Mouse (Mus musculus) neural tube, embryonic 14.5 days (tissue): ENCODE measurements at regions not wholly inside any gene's neighbourhood (a gene's known extent, or its start where the extent isn't known, plus 50 kb on each side); places are given as distances from the start of the nearest gene placed in this dataset.

Experiments
- ATAC-seq: fragments of 200-750 bp; cut with Nextera tagmentation; 2 replicates; pipeline ENCODE4 v1.8.0; 2017; ENCODE audit warnings: low read depth, mild to moderate bottlenecking, moderate TSS enrichment, moderate library complexity
- H3K27ac ChIP-seq: fragments of 300-500 bp; sonication (generic); 2 replicates; pipeline ENCODE4 v1.5.1; 2014; ENCODE audit warnings: low read depth, mild to moderate bottlenecking, control low read depth, low read length, moderate library complexity, mixed read lengths
- H3K27me3 ChIP-seq: fragments of 300-500 bp; sonication (generic); 2 replicates; pipeline ENCODE4 v1.6.1; 2014; ENCODE audit warnings: low read length; ENCODE audit not compliant: control insufficient read depth, insufficient read depth
- H3K36me3 ChIP-seq: fragments of 300-500 bp; sonication (generic); 2 replicates; pipeline ENCODE4 v1.6.1; 2014; ENCODE audit warnings: low read length, mixed read lengths; ENCODE audit not compliant: control insufficient read depth, insufficient read depth
- H3K4me1 ChIP-seq: fragments of 300-500 bp; sonication (generic); 2 replicates; pipeline ENCODE4 v1.6.1; 2014; ENCODE audit warnings: low read length; ENCODE audit not compliant: control insufficient read depth, insufficient read depth
- H3K4me2 ChIP-seq: fragments of 300-500 bp; sonication (generic); 2 replicates; pipeline ENCODE4 v1.6.1; 2014; ENCODE audit warnings: mild to moderate bottlenecking, low read depth, low read length, control low read depth
- H3K4me3 ChIP-seq: fragments of 300-500 bp; sonication (generic); 2 replicates; pipeline ENCODE4 v1.5.1; 2014; ENCODE audit warnings: low read depth, low read length, control low read depth, mixed read lengths
- H3K9ac ChIP-seq: fragments of 300-500 bp; sonication (generic); replicated peaks from 2 replicates; pipeline ENCODE4 v1.6.1; 2014; ENCODE audit warnings: low read depth, mild to moderate bottlenecking, control low read depth, low read length, mixed read lengths
- H3K9me3 ChIP-seq: fragments of 300-500 bp; sonication (generic); 2 replicates; pipeline ENCODE4 v1.6.1; 2016; ENCODE audit warnings: low read length; ENCODE audit not compliant: control insufficient read depth
- WGBS: fragments of 180-500 bp; shearing (Covaris S2); extraction: QIAGEN DNeasy Blood & Tissue Kit; methylation state at CpG from one replicate; pipeline ENCODE4 v1.1.7; 2014; 5-methylcytosine and 5-hydroxymethylcytosine counted together

DNA sequence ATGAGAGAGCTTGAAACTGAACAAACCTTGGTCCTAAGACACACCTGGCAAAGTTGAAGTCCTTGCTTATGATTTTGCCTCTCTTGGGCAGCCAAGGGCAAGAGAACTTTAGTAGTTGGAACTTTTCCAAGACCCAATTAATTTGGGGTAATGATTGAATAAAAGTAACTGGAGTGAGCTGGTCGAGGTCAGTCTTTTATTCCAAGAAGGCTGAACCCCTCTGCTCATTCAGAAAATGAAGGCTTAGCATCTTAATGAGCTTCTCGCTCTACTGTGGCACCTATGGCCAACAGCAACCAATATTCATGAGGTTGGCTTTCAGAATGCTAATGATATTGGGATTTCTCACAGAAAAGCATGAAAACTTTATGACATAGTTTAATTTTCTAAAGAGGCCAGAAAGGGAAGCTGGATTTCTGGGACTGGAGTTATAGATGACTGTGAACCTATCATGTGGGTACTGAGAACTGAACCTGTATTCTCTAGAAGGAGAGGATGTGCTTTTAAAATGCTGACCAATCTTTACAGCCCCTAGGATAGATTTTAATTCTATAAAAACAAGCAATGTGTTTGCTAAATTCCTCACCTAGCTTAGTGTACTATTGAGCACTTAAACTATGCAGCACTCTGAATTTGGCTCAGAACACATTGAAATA, 176.5 kb upstream of the Htr2a start:
- ATAC-seq = no peak
- Histone ChIP-seq H3K9ac (no peak overlapping the region), H3K36me3 (no peaks in the 10 kb centered on the region), H3K4me1 (no peaks in the 10 kb centered on the region), H3K27me3 (no peaks in the 10 kb centered on the region), H3K4me3 (no peak overlapping the region), H3K4me2 (no peak overlapping the region), H3K9me3 (no peaks in the 10 kb centered on the region), H3K27ac (no peak overlapping the region)
- WGBS = 54% methylated on average over 2 of the region's 2 CpGs

DNA sequence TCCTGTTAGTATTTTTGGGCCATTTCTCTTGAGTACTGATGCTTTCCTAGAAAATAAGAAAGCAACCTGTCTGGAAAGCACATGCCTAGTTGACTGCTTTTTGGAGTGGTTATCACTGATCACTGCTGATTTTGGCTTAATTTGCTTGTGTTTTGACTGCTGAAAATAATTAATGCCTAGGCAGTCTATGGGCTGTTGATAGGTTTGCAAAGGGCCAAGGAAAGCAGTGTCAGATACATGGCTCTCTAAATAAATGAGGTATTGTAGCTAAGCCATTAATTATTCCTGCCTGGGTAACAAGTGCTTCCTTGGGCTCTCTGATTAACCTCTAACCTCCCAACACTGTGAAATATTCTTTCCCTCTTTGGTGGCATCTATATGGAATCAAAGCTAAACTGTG, 145.1 kb upstream of the Htr2a start:
- no peak for ATAC-seq
- Histone ChIP-seq H3K4me2 (no peak overlapping the region), H3K4me1 (no peaks in the 10 kb centered on the region), H3K9me3 (no peaks in the 10 kb centered on the region), H3K27ac (no peak overlapping the region), H3K36me3 (no peaks in the 10 kb centered on the region), H3K4me3 (no peak overlapping the region), H3K27me3 (no peaks in the 10 kb centered on the region), H3K9ac (no peak overlapping the region)

DNA sequence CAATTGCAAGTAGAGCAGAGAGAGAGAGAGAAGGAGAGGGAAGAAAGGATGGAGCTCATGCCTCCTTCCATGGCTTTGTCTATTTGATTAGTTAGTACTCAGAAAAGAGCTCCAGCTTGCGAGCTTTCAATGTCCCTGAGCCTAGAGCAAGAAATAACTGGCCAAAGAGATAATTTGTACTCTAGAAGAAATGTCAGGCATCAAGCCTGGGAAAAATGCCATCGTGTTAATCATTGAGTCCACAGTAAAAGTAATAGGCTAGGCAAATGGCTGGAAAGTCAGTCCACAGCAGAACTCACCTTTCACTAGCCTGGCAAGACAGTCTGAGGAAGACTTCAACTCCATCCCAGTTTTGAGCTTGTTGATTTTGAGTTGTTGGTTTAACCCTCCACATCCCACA, 129.1 kb upstream of the Htr2a start:
- no peak for ATAC-seq
- Histone ChIP-seq H3K27ac (no peak overlapping the region), H3K4me2 (no peak overlapping the region), H3K36me3 (no peaks in the 10 kb centered on the region), H3K9me3 (no peaks in the 10 kb centered on the region), H3K27me3 (no peaks in the 10 kb centered on the region), H3K4me1 (no peaks in the 10 kb centered on the region), H3K9ac (no peak overlapping the region), H3K4me3 (no peak overlapping the region)
- 76% methylated on average over 2 of the region's 2 CpGs for WGBS

GRCm38 (mm10) chr14:74516451-74516850, 124.2 kb upstream of the Htr2a start:
- Histone ChIP-seq H3K9me3 (no peaks in the 10 kb centered on the region), H3K4me2 (no peak overlapping the region), H3K27me3 (no peaks in the 10 kb centered on the region), H3K4me3 (no peak overlapping the region), H3K36me3 (no peaks in the 10 kb centered on the region), H3K27ac (no peak overlapping the region), H3K4me1 (no peaks in the 10 kb centered on the region), H3K9ac (no peak overlapping the region)
- no peak for ATAC-seq
- 92% methylated on average over 3 of the region's 3 CpGs for WGBS

- Histone ChIP-seq H3K27ac (no peak overlapping the region), H3K4me2 (no peak overlapping the region), H3K36me3 (no peaks in the 10 kb centered on the region), H3K9ac (no peak overlapping the region), H3K27me3 (no peaks in the 10 kb centered on the region), H3K4me3 (no peak overlapping the region), H3K9me3 (no peaks in the 10 kb centered on the region), H3K4me1 (no peaks in the 10 kb centered on the region)
- ATAC-seq = no peak
- WGBS = 70% methylated on average over 6 of the region's 6 CpGs
Measured at GRCm38 (mm10) chr14:74519531-74519930, 121.1 kb upstream of the Htr2a start.

DNA sequence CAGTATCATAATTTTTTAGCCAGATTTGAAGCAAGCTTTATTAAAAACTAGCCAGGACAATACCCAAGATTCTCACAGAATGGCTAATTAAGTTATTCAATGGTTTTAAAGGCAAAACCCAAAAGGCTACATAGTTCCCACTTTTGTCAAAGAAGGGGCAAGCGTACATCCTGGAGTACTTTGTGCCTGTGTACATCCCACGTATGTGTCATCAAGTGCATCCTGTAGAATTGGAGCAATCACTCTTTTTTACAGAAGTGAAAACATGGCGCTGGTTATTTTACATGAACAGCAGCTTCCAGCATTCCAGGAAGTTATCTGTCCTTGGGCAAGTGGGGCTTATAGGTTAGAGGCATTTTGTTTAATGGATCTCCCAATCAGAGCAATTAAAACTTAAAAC, 119.0 kb upstream of the Htr2a start:
- H3K4me1 ChIP-seq = no peaks in the 10 kb centered on the region
- H3K36me3 ChIP-seq = no peaks in the 10 kb centered on the region
- 93% methylated on average over 3 of the region's 3 CpGs for WGBS
- no peak overlapping the region for H3K4me3 ChIP-seq
- H3K9ac ChIP-seq = no peak overlapping the region
- ATAC-seq = no peak
- H3K27me3 ChIP-seq = no peaks in the 10 kb centered on the region
- H3K9me3 ChIP-seq = no peaks in the 10 kb centered on the region
- no peak overlapping the region for H3K4me2 ChIP-seq
- H3K27ac ChIP-seq = no peak overlapping the region

DNA sequence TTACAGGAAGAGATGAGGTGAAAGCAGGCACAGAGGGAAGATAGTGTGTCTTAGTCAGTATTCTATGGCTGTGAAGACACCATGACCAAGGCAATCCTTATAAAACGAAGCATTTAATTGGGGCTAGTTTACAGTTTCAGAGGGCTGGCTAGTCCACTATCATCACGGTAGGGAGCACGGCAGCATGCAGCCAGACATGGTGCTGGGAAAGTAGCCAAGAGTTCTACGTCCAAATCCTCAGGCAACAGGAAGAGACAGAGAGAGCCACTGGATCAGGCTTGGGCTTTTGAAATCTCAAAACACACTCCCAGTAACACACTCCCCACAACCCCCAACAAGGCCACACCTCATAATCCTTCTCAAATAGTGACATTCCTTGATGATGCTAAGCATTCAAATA, 113.4 kb upstream of the Htr2a start:
- 71% methylated on average over 4 of the region's 4 CpGs for WGBS

DNA sequence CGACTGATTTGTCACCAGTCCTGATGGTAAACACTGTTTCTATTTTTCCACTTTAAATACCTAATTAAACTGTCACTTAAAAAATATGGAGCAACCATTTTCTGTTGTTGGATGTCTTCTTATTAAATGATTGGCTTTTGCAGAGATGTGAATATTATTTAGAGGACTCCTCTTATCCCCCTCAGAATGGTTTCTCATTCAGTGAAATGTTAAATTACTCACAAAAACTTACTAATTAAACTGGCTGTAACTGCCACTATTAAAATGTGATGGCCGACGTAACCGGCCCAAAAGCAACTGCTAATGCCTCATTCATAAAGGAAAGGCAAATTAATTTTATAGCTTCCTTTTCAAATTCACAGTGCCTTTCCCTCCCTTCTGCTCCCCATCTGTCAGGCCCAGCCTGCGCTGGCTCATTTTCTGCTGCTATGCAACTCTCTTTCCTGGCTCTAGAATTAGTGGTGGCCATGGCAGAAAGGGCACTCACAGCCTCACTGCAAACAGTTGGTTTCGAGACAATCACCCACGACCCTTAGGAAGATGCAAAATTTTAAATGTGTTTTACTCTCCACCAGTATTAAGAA, 111.2 kb upstream of the Htr2a start:
- Histone ChIP-seq H3K4me1 (no peaks in the 10 kb centered on the region), H3K9ac (no peak overlapping the region), H3K27ac (no peak overlapping the region), H3K27me3 (no peaks in the 10 kb centered on the region), H3K36me3 (no peaks in the 10 kb centered on the region), H3K9me3 (no peaks in the 10 kb centered on the region), H3K4me3 (no peak overlapping the region), H3K4me2 (no peak overlapping the region)
- 39% methylated on average over 7 of the region's 7 CpGs for WGBS
- peak; percentile 63; the same call in 1 of the 2 replicates for ATAC-seq

More for the DNA sequence above, 113.4 kb upstream of the Htr2a start:
- ATAC-seq = no peak
- no peak overlapping the region for H3K4me3 ChIP-seq
- H3K9me3 ChIP-seq = no peaks in the 10 kb centered on the region
- H3K4me1 ChIP-seq = no peaks in the 10 kb centered on the region
- H3K27ac ChIP-seq = no peak overlapping the region
- H3K27me3 ChIP-seq = no peaks in the 10 kb centered on the region
- no peak overlapping the region for H3K4me2 ChIP-seq
- H3K9ac ChIP-seq = no peak overlapping the region
- H3K36me3 ChIP-seq = no peaks in the 10 kb centered on the region

GRCm38 (mm10) chr14:74538187-74538586, 102.5 kb upstream of the Htr2a start:
- Histone ChIP-seq H3K4me3 (no peak overlapping the region), H3K4me1 (no peaks in the 10 kb centered on the region), H3K9ac (no peak overlapping the region), H3K36me3 (no peaks in the 10 kb centered on the region), H3K9me3 (no peaks in the 10 kb centered on the region), H3K4me2 (no peak overlapping the region), H3K27me3 (no peaks in the 10 kb centered on the region), H3K27ac (no peak overlapping the region)
- 96% methylated on average over 2 of the region's 2 CpGs for WGBS
- no peak for ATAC-seq
